Mouse (Mus musculus): ENCODE measurements at regions not wholly inside any gene's neighbourhood (a gene's known extent, or its start where the extent isn't known, plus 50 kb on each side); places are given as distances from the start of the nearest gene placed in this dataset.

DNA sequence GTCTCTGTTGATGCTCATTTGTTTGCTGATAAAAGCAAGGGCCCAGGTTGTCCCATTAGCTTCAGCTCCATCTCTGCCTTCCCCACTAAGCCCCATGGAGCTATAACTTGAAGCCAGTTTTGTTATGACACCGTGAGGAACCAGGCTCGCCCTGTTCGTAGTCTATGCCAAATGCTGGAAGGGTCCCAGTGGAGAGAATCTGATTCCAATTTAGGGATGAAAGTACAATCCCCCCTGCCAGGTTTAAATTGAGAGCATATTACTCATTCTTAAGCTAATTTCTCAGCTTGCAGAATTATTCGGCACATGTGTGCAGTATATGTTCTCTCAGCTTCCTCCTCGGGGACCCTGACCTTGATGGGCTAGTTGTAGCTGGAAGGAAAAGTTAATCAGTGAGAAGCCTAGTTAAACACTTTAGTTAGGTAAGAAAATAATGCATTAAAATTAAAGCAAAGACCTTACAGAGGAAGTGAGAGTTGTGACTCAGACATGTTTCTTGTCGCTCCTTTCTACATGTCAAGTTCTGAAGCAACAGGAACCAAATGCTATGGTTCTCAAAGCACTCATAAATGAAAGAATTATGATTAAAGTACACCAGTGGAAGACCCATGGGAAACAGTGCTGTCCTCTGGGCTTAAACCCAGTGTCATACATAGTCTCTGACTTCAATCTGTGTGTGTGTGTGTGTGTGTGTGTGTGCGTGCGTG lies 295.2 kb downstream of the Rnd3 start:
- Histone ChIP-seq H3K9ac (ENCODE audit: insufficient read depth, low read depth, low read length, poor library complexity, severe bottlenecking) (no peak overlapping the region), H3K4me3 (ENCODE audit: insufficient read depth in 1 of 2, low read depth in 1 of 2, low read length in 2 of 2, poor library complexity in 1 of 2, severe bottlenecking in 1 of 2) (no peak overlapping the region), H3K4me1 (ENCODE audit: control insufficient read depth in 2 of 2, insufficient read depth in 2 of 2, low read length in 2 of 2, poor library complexity in 1 of 2) (no peaks in the 10 kb centered on the region), H3K36me3 (ENCODE audit: control insufficient read depth, insufficient read depth, low read length, poor library complexity, severe bottlenecking) (no peaks in the 10 kb centered on the region), H3K9me3 (ENCODE audit: control insufficient read depth, insufficient read depth, low read depth, low read length) (no peaks in the 10 kb centered on the region), H3K27ac (ENCODE audit: insufficient read depth, low read depth, low read length, poor library complexity, severe bottlenecking) (no peak overlapping the region)
- TF ChIP-seq CHD2 (IDR thresholded peaks at IDR 0.05; ENCODE audit: low read depth, low read length) (no peak), ZC3H11A (IDR thresholded peaks at IDR 0.05; ENCODE audit: borderline replicate concordance, low read depth, low read length) (no peak), MAFK (IDR thresholded peaks at IDR 0.05; ENCODE audit: insufficient read depth, low read depth, low read length) (no peak), HCFC1 (IDR thresholded peaks at IDR 0.05; ENCODE audit: borderline replicate concordance, insufficient read depth, low read length) (no peak), ZNF384 (IDR thresholded peaks at IDR 0.05; ENCODE audit: low read depth, low read length) (no peak)
- in situ Hi-C loops (cut with MboI; ENCODE audit: low sequenced_read_pairs in 2 of 2, unreplicated experiment in 2 of 2) = no loop called here
- DNase-seq (ENCODE audit: low read depth, low spot score) = no peak

DNA sequence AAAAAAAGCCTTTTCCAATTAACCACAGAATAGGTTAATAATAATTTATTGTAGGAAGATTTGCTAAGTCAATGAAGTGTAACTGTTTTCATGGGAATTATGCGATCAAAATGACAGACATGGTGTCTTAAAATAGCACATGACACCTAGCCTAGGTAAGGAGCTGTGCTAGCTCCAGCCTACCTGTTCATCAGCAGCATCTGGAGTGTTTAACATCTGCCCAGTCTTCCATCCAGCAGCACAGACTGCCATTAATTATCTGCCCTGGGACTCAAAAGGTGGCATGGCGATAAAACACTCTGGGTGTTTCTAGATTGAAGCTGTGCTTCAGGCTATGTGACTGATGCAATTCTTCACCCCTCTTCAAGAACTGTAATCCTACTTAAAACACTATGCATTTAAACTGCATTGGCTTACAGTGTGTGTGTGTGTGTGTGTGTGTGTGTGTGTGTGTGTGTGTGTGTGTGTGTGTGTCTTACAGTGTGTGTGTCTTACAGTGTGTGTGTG lies 296.4 kb downstream of the Rnd3 start:
- H3K4me1 ChIP-seq (ENCODE audit: control insufficient read depth in 2 of 2, insufficient read depth in 2 of 2, low read length in 2 of 2, poor library complexity in 1 of 2) = no peaks in the 10 kb centered on the region
- DNase-seq (ENCODE audit: low read depth, low spot score) = no peak
- TF ChIP-seq ZC3H11A (IDR thresholded peaks at IDR 0.05; ENCODE audit: borderline replicate concordance, low read depth, low read length) (no peak), ZNF384 (IDR thresholded peaks at IDR 0.05; ENCODE audit: low read depth, low read length) (no peak), MAFK (IDR thresholded peaks at IDR 0.05; ENCODE audit: insufficient read depth, low read depth, low read length) (no peak), CHD2 (IDR thresholded peaks at IDR 0.05; ENCODE audit: low read depth, low read length) (no peak), HCFC1 (IDR thresholded peaks at IDR 0.05; ENCODE audit: borderline replicate concordance, insufficient read depth, low read length) (no peak)

DNA sequence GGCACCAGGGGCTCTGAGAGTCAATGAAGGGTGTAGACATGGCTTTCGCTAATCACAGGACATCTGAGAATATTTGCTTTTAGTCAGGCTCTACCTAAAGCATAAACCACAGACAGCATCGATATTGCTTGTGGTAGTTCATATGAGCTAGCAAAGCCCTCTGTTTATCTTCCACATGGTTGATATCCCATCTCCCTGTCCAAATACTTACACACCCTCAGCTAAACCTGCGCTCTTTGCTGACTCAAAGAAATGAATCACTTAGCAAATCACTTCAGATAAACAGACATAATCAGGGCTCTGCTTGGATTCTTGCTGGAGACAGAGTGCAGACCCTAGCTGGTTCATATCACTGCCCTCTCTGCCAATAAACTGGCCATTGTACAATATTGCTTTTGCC lies 298.8 kb downstream of the Rnd3 start:
- no peak overlapping the region for H3K9ac ChIP-seq (ENCODE audit: insufficient read depth, low read depth, low read length, poor library complexity, severe bottlenecking)
- in situ Hi-C loops (cut with MboI; ENCODE audit: low sequenced_read_pairs in 2 of 2, unreplicated experiment in 2 of 2) = no loop called here
- H3K27ac ChIP-seq (ENCODE audit: insufficient read depth, low read depth, low read length, poor library complexity, severe bottlenecking) = no peak overlapping the region
- DNase-seq (ENCODE audit: low read depth, low spot score) = no peak
- H3K4me3 ChIP-seq (ENCODE audit: insufficient read depth in 1 of 2, low read depth in 1 of 2, low read length in 2 of 2, poor library complexity in 1 of 2, severe bottlenecking in 1 of 2) = no peak overlapping the region
- no peaks in the 10 kb centered on the region for H3K36me3 ChIP-seq (ENCODE audit: control insufficient read depth, insufficient read depth, low read length, poor library complexity, severe bottlenecking)
- TF ChIP-seq ZNF384 (IDR thresholded peaks at IDR 0.05; ENCODE audit: low read depth, low read length) (no peak), ZC3H11A (IDR thresholded peaks at IDR 0.05; ENCODE audit: borderline replicate concordance, low read depth, low read length) (no peak), HCFC1 (IDR thresholded peaks at IDR 0.05; ENCODE audit: borderline replicate concordance, insufficient read depth, low read length) (no peak), CHD2 (IDR thresholded peaks at IDR 0.05; ENCODE audit: low read depth, low read length) (no peak), MAFK (IDR thresholded peaks at IDR 0.05; ENCODE audit: insufficient read depth, low read depth, low read length) (no peak)
- no peaks in the 10 kb centered on the region for H3K4me1 ChIP-seq (ENCODE audit: control insufficient read depth in 2 of 2, insufficient read depth in 2 of 2, low read length in 2 of 2, poor library complexity in 1 of 2)
- no peaks in the 10 kb centered on the region for H3K9me3 ChIP-seq (ENCODE audit: control insufficient read depth, insufficient read depth, low read depth, low read length)

More for the DNA sequence above, 296.4 kb downstream of the Rnd3 start:
- H3K27ac ChIP-seq (ENCODE audit: insufficient read depth, low read depth, low read length, poor library complexity, severe bottlenecking) = no peak overlapping the region
- in situ Hi-C loops (cut with MboI; ENCODE audit: low sequenced_read_pairs in 2 of 2, unreplicated experiment in 2 of 2) = no loop called here
- no peaks in the 10 kb centered on the region for H3K36me3 ChIP-seq (ENCODE audit: control insufficient read depth, insufficient read depth, low read length, poor library complexity, severe bottlenecking)
- H3K9me3 ChIP-seq (ENCODE audit: control insufficient read depth, insufficient read depth, low read depth, low read length) = no peaks in the 10 kb centered on the region
- H3K9ac ChIP-seq (ENCODE audit: insufficient read depth, low read depth, low read length, poor library complexity, severe bottlenecking) = no peak overlapping the region
- H3K4me3 ChIP-seq (ENCODE audit: insufficient read depth in 1 of 2, low read depth in 1 of 2, low read length in 2 of 2, poor library complexity in 1 of 2, severe bottlenecking in 1 of 2) = no peak overlapping the region

DNA sequence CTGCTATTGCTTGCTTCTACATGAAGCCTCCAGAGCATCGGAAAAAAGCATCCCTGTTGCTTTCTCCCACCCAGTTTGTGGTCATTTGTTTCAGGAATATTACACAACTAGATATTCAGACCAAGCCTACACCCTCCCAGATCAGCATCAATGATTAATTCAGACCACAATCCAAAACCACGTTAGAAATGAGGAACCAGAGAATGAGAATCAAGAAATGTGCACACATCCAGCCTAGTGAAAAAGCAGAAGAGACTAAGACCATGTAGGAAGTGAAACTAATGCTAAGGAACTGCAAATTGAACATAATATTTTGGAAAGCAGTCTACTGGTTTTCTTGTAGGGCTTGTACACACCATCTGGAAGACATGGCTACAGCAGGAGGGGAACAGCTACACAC lies 307.0 kb downstream of the Rnd3 start:
- Histone ChIP-seq H3K9ac (ENCODE audit: insufficient read depth, low read depth, low read length, poor library complexity, severe bottlenecking) (no peak overlapping the region), H3K9me3 (ENCODE audit: control insufficient read depth, insufficient read depth, low read depth, low read length) (no peaks in the 10 kb centered on the region), H3K4me3 (ENCODE audit: insufficient read depth in 1 of 2, low read depth in 1 of 2, low read length in 2 of 2, poor library complexity in 1 of 2, severe bottlenecking in 1 of 2) (no peak overlapping the region), H3K27ac (ENCODE audit: insufficient read depth, low read depth, low read length, poor library complexity, severe bottlenecking) (no peak overlapping the region), H3K4me1 (ENCODE audit: control insufficient read depth in 2 of 2, insufficient read depth in 2 of 2, low read length in 2 of 2, poor library complexity in 1 of 2) (no peaks in the 10 kb centered on the region), H3K36me3 (ENCODE audit: control insufficient read depth, insufficient read depth, low read length, poor library complexity, severe bottlenecking) (no peaks in the 10 kb centered on the region)
- no peak for DNase-seq (ENCODE audit: low read depth, low spot score)
- in situ Hi-C loops (cut with MboI; ENCODE audit: low sequenced_read_pairs in 2 of 2, unreplicated experiment in 2 of 2) = loop anchor here in 1 of 2 experiments (25.0 kb wide), 1 partner anchor 530 kb away; no protein-coding TSS in a partner anchor
- no peak for TF ChIP-seq MAFK (IDR thresholded peaks at IDR 0.05; ENCODE audit: insufficient read depth, low read depth, low read length)
- no peak for TF ChIP-seq CHD2 (IDR thresholded peaks at IDR 0.05; ENCODE audit: low read depth, low read length)
- no peak for TF ChIP-seq ZC3H11A (IDR thresholded peaks at IDR 0.05; ENCODE audit: borderline replicate concordance, low read depth, low read length)
- TF ChIP-seq ZNF384 (IDR thresholded peaks at IDR 0.05; ENCODE audit: low read depth, low read length) = no peak
- no peak for TF ChIP-seq HCFC1 (IDR thresholded peaks at IDR 0.05; ENCODE audit: borderline replicate concordance, insufficient read depth, low read length)
